Mouse (Mus musculus) forebrain, embryonic 16.5 days (tissue): ENCODE measurements around the gene Gm9918. TPM values are rescaled to one million over a fixed set of nuclear protein-coding genes. Genes with fewer than 3 reads are reported as not detected.

Source experiments
- ATAC-seq: fragments of 200-750 bp; cut with Nextera tagmentation; 2 replicates; pipeline ENCODE4 v1.8.0; 2017; ENCODE audit warnings: mild to moderate bottlenecking, moderate library complexity
- H3K27ac ChIP-seq: fragments of 300-500 bp; sonication (generic); 2 replicates; pipeline ENCODE4 v1.5.1; 2014; ENCODE audit warnings: low read length, control low read depth
- H3K27me3 ChIP-seq: fragments of 300-500 bp; sonication (generic); replicated peaks from 2 replicates; pipeline ENCODE4 v1.6.1; 2014; ENCODE audit warnings: low read length; ENCODE audit not compliant: control insufficient read depth, insufficient read depth
- H3K36me3 ChIP-seq: fragments of 300-500 bp; sonication (generic); 2 replicates; pipeline ENCODE4 v1.6.1; 2014; ENCODE audit not compliant: control insufficient read depth, insufficient read depth
- H3K4me1 ChIP-seq: fragments of 300-500 bp; sonication (generic); replicated peaks from 2 replicates; pipeline ENCODE4 v1.6.1; 2014; ENCODE audit warnings: low read length; ENCODE audit not compliant: control insufficient read depth, insufficient read depth
- H3K4me2 ChIP-seq: fragments of 300-500 bp; sonication (generic); 2 replicates; pipeline ENCODE4 v1.6.1; 2014; ENCODE audit warnings: mild to moderate bottlenecking, low read length, control low read depth
- H3K4me3 ChIP-seq: fragments of 300-500 bp; sonication (generic); replicated peaks from 2 replicates; pipeline ENCODE4 v1.5.1; 2014; ENCODE audit warnings: mild to moderate bottlenecking, low read length, control low read depth
- H3K9ac ChIP-seq: fragments of 300-500 bp; sonication (generic); replicated peaks from 2 replicates; pipeline ENCODE4 v1.6.1; 2014; ENCODE audit warnings: low read depth, low read length, control low read depth
- H3K9me3 ChIP-seq: fragments of 300-500 bp; sonication (generic); 2 replicates; pipeline ENCODE4 v1.6.1; 2016; ENCODE audit warnings: low read length; ENCODE audit not compliant: control insufficient read depth
- WGBS: fragments of 180-500 bp; shearing (Covaris S2); extraction: QIAGEN DNeasy Blood & Tissue Kit; methylation state at CpG from one replicate; pipeline ENCODE4 v1.1.7; 2014; 5-methylcytosine and 5-hydroxymethylcytosine counted together
- polyA plus RNA-seq: library from polyadenylated mRNA; unstranded; fragments of >200 nt; fragmentation: Nextera tagmentation; extraction: Ambion mirVana; gene quantifications from 2 replicates; pipeline ENCODE4 v1.2.1, GENCODE M21; 2015

The Gm9918 gene
- polyA plus RNA-seq, 1 experiment from 2014 or later = not detected

- Histone ChIP-seq H3K9ac (no peak overlapping the region), H3K27me3 (no peaks in the 10 kb centered on the region), H3K36me3 (no peaks in the 10 kb centered on the region), H3K4me2 (no peak overlapping the region), H3K4me3 (no peak overlapping the region), H3K4me1 (peaks cover 19% of the 10 kb centered on the region), H3K27ac (no peak overlapping the region), H3K9me3 (no peaks in the 10 kb centered on the region)
- 55% methylated on average over 9 of the region's 9 CpGs for WGBS
- ATAC-seq = no peak
Measured at GRCm38 (mm10) chr15:102249967-102250366, 20.4 kb upstream of the Gm9918 start.

GRCm38 (mm10) chr15:102250521-102250920 is 19.8 kb upstream of the Gm9918 start:
- WGBS = 68% methylated on average over 5 of the region's 5 CpGs
- Histone ChIP-seq H3K27me3 (no peaks in the 10 kb centered on the region), H3K9me3 (no peaks in the 10 kb centered on the region), H3K27ac (no peak overlapping the region), H3K9ac (no peak overlapping the region), H3K4me1 (peaks cover 13% of the 10 kb centered on the region), H3K4me2 (no peak overlapping the region), H3K36me3 (no peaks in the 10 kb centered on the region), H3K4me3 (no peak overlapping the region)
- ATAC-seq = no peak

- Histone ChIP-seq H3K4me2 (no peak overlapping the region), H3K4me3 (no peak overlapping the region), H3K4me1 (peaks cover 16% of the 10 kb centered on the region), H3K9ac (no peak overlapping the region), H3K27ac (no peak overlapping the region), H3K9me3 (no peaks in the 10 kb centered on the region), H3K36me3 (no peaks in the 10 kb centered on the region), H3K27me3 (no peaks in the 10 kb centered on the region; the same call in 1 of the 2 replicates)
- WGBS = 55% methylated on average over 14 of the region's 14 CpGs
- no peak for ATAC-seq
Measured at GRCm38 (mm10) chr15:102255547-102256255, 14.7 kb upstream of the Gm9918 start.

GRCm38 (mm10) chr15:102256431-102257201 is 13.7 kb upstream of the Gm9918 start:
- H3K9ac ChIP-seq = peak overlapping the region; percentile 71
- H3K4me3 ChIP-seq = peak overlapping the region; percentile 57
- WGBS = 8% methylated on average over 22 of the region's 22 CpGs
- no peaks in the 10 kb centered on the region for H3K36me3 ChIP-seq
- H3K4me1 ChIP-seq = peaks cover 16% of the 10 kb centered on the region
- H3K27ac ChIP-seq = no peak overlapping the region
- no peaks in the 10 kb centered on the region for H3K9me3 ChIP-seq
- no peaks in the 10 kb centered on the region; the same call in 1 of the 2 replicates for H3K27me3 ChIP-seq
- ATAC-seq = no peak
- peak overlapping the region; percentile 83 for H3K4me2 ChIP-seq

- peak; percentile 56; the same call in 1 of the 2 replicates for ATAC-seq
- H3K4me1 ChIP-seq = peaks cover 16% of the 10 kb centered on the region
- no peaks in the 10 kb centered on the region for H3K36me3 ChIP-seq
- H3K9me3 ChIP-seq = no peaks in the 10 kb centered on the region
- H3K27ac ChIP-seq = no peak within 1 kb of the TSS
- no peaks in the 10 kb centered on the region; the same call in 1 of the 2 replicates for H3K27me3 ChIP-seq
- H3K9ac ChIP-seq = peak within 1 kb of the TSS; percentile 71
- H3K4me3 ChIP-seq = peak within 1 kb of the TSS; percentile 57
- 1% methylated on average over 25 of the region's 46 CpGs for WGBS
- H3K4me2 ChIP-seq = peak within 1 kb of the TSS; percentile 83
Measured at GRCm38 (mm10) chr15:102257202-102258075, 12.9 kb upstream of the Gm9918 start, which contains the start of gene Rarg. TSS of gene Rarg (minus strand) at chr15:102257517.

GRCm38 (mm10) chr15:102258076-102258470 is 12.3 kb upstream of the Gm9918 start:
- Histone ChIP-seq H3K9me3 (no peaks in the 10 kb centered on the region), H3K27ac (no peak overlapping the region), H3K9ac (no peak overlapping the region), H3K4me2 (peak overlapping the region; percentile 83), H3K27me3 (no peaks in the 10 kb centered on the region; the same call in 1 of the 2 replicates), H3K36me3 (no peaks in the 10 kb centered on the region), H3K4me3 (no peak overlapping the region; the same call in 1 of the 2 replicates), H3K4me1 (peaks cover 16% of the 10 kb centered on the region)
- WGBS = 12% methylated on average over 12 of the region's 12 CpGs
- ATAC-seq = 0 out of 2 replicates have a peak, but pooled peaks have one; percentile 18

GRCm38 (mm10) chr15:102258581-102259253 is 11.6 kb upstream of the Gm9918 start:
- Histone ChIP-seq H3K4me3 (no peak overlapping the region), H3K27ac (no peak overlapping the region), H3K9me3 (no peaks in the 10 kb centered on the region), H3K36me3 (no peaks in the 10 kb centered on the region), H3K27me3 (peaks cover 1% of the 10 kb centered on the region; the same call in 1 of the 2 replicates), H3K9ac (no peak overlapping the region), H3K4me1 (peaks cover 16% of the 10 kb centered on the region), H3K4me2 (no peak overlapping the region)
- ATAC-seq = no peak
- WGBS = 27% methylated on average over 9 of the region's 11 CpGs

GRCm38 (mm10) chr15:102262582-102262981 is 7.8 kb upstream of the Gm9918 start:
- Histone ChIP-seq H3K4me2 (no peak overlapping the region), H3K4me1 (peaks cover 8% of the 10 kb centered on the region), H3K36me3 (no peaks in the 10 kb centered on the region), H3K9ac (no peak overlapping the region), H3K9me3 (no peaks in the 10 kb centered on the region), H3K27me3 (0 out of 2 replicates have a peak, but pooled peaks cover 2% of the 10 kb centered on the region), H3K27ac (no peak overlapping the region), H3K4me3 (no peak overlapping the region)
- ATAC-seq = no peak
- WGBS = 52% methylated on average over 7 of the region's 7 CpGs
